Mouse (Mus musculus) lung, embryonic 14.5 days (tissue): Measurements from ENCODE around the gene Kcnma1. TPM values are rescaled to one million over a fixed set of nuclear protein-coding genes. Genes with fewer than 3 reads are reported as not detected.

Experiments
- ATAC-seq: fragments of 200-750 bp; cut with Nextera tagmentation; 2 replicates; pipeline ENCODE4 v1.8.0; 2017; ENCODE audit warnings: mild to moderate bottlenecking, moderate TSS enrichment, moderate library complexity; ENCODE audit not compliant: insufficient read depth
- DNase-seq: peaks from one replicate; pipeline ENCODE4 v3.0.0-alpha.2; 2015
- H3K27ac ChIP-seq: fragments of 300-500 bp; sonication (generic); 2 replicates; pipeline ENCODE4 v1.5.1; 2014; ENCODE audit warnings: low read depth, mild to moderate bottlenecking, moderate library complexity
- H3K27me3 ChIP-seq: fragments of 300-500 bp; sonication (generic); 2 replicates; pipeline ENCODE4 v1.6.1; 2014; ENCODE audit warnings: low read length, control low read depth; ENCODE audit not compliant: insufficient read depth
- H3K36me3 ChIP-seq: fragments of 300-500 bp; sonication (generic); 2 replicates; pipeline ENCODE4 v1.6.1; 2014; ENCODE audit warnings: control low read depth; ENCODE audit not compliant: insufficient read depth
- H3K4me1 ChIP-seq: fragments of 300-500 bp; sonication (generic); 2 replicates; pipeline ENCODE4 v1.6.1; 2014; ENCODE audit warnings: antibody characterized with exemption, control low read depth; ENCODE audit not compliant: insufficient read depth
- H3K4me2 ChIP-seq: fragments of 300-500 bp; sonication (generic); 2 replicates; pipeline ENCODE4 v1.6.1; 2014; ENCODE audit warnings: mild to moderate bottlenecking
- H3K4me3 ChIP-seq: fragments of 300-500 bp; sonication (generic); 2 replicates; pipeline ENCODE4 v1.5.1; 2014; ENCODE audit warnings: low read depth, low read length
- H3K9ac ChIP-seq: fragments of 300-500 bp; sonication (generic); 2 replicates; pipeline ENCODE4 v1.6.1; 2014
- H3K9me3 ChIP-seq: fragments of 300-500 bp; sonication (generic); 2 replicates; pipeline ENCODE4 v1.6.1; 2016; ENCODE audit warnings: low read depth, low read length, control low read depth
- CTCF ChIP-seq: IDR thresholded peaks from 2 replicates; pipeline ENCODE4 v1.5.1; 2016; ENCODE audit warnings: antibody characterized with exemption, low read depth
- WGBS: fragments of 180-500 bp; shearing (Covaris S2); extraction: QIAGEN DNeasy Blood & Tissue Kit; methylation state at CpG from one replicate; pipeline ENCODE4 v1.1.7; 2014; 5-methylcytosine and 5-hydroxymethylcytosine counted together
- polyA plus RNA-seq: library from polyadenylated mRNA; unstranded; fragments of >200 nt; fragmentation: Nextera tagmentation; extraction: Ambion mirVana; gene quantifications from 2 replicates; pipeline ENCODE4 v1.2.1, GENCODE M21; 2014

Gene Kcnma1
- polyA plus RNA-seq, 1 experiment from 2014 or later: 1.5 TPM

GRCm38 (mm10) chr14:23418955-23419354, 595.3 kb downstream of the Kcnma1 start:
- Histone ChIP-seq H3K27me3 (no peaks in the 10 kb centered on the region), H3K4me3 (no peak overlapping the region), H3K9me3 (no peaks in the 10 kb centered on the region), H3K4me1 (no peaks in the 10 kb centered on the region), H3K4me2 (no peak overlapping the region), H3K36me3 (no peaks in the 10 kb centered on the region), H3K9ac (no peak overlapping the region), H3K27ac (no peak overlapping the region)
- ATAC-seq (no peak), DNase-seq (no peak)
- WGBS: 80% methylated on average over 3 of the region's 3 CpGs
- TF ChIP-seq CTCF: no peak

- ATAC-seq (no peak), DNase-seq (no peak)
- H3K4me1 ChIP-seq: no peaks in the 10 kb centered on the region
- TF ChIP-seq CTCF: no peak
- no peak overlapping the region for H3K4me3 ChIP-seq
- no peak overlapping the region for H3K9ac ChIP-seq
- H3K36me3 ChIP-seq: no peaks in the 10 kb centered on the region
- H3K4me2 ChIP-seq: no peak overlapping the region
- H3K27me3 ChIP-seq: no peaks in the 10 kb centered on the region
- H3K27ac ChIP-seq: no peak overlapping the region
- H3K9me3 ChIP-seq: no peaks in the 10 kb centered on the region
- WGBS: 71% methylated on average over 2 of the region's 2 CpGs
Observed at GRCm38 (mm10) chr14:23407051-23407450, 607.2 kb downstream of the Kcnma1 start.

GRCm38 (mm10) chr14:23400777-23401469, 613.4 kb downstream of the Kcnma1 start:
- ATAC-seq: peak; percentile 91
- H3K4me3 ChIP-seq: no peak overlapping the region
- peak; percentile 94 for DNase-seq
- peak overlapping the region; percentile 44; the same call in 1 of the 2 replicates for H3K27ac ChIP-seq
- H3K36me3 ChIP-seq: no peaks in the 10 kb centered on the region
- no peaks in the 10 kb centered on the region for H3K9me3 ChIP-seq
- peak; percentile 77 for TF ChIP-seq CTCF
- H3K4me2 ChIP-seq: no peak overlapping the region
- H3K27me3 ChIP-seq: no peaks in the 10 kb centered on the region
- 0 out of 2 replicates have a peak, but pooled peaks cover 3% of the 10 kb centered on the region for H3K4me1 ChIP-seq
- 8% methylated on average over 6 of the region's 6 CpGs for WGBS
- no peak overlapping the region for H3K9ac ChIP-seq

GRCm38 (mm10) chr14:23397642-23398041, 616.6 kb downstream of the Kcnma1 start:
- H3K27ac ChIP-seq: no peak overlapping the region
- DNase-seq: no peak
- 88% methylated on average over 1 of the region's 1 CpGs for whole genome bisulfite sequencing
- H3K4me1 ChIP-seq: 0 out of 2 replicates have a peak, but pooled peaks cover 3% of the 10 kb centered on the region
- H3K9ac ChIP-seq: no peak overlapping the region
- no peak for TF ChIP-seq CTCF
- H3K27me3 ChIP-seq: no peaks in the 10 kb centered on the region
- no peak overlapping the region for H3K4me2 ChIP-seq
- no peak overlapping the region for H3K4me3 ChIP-seq
- no peaks in the 10 kb centered on the region for H3K36me3 ChIP-seq
- no peaks in the 10 kb centered on the region for H3K9me3 ChIP-seq
- no peak for ATAC-seq

GRCm38 (mm10) chr14:23391566-23391965, 622.7 kb downstream of the Kcnma1 start:
- H3K36me3 ChIP-seq: no peaks in the 10 kb centered on the region
- 58% methylated on average over 3 of the region's 3 CpGs for WGBS
- no peaks in the 10 kb centered on the region for H3K9me3 ChIP-seq
- DNase-seq: no peak
- H3K9ac ChIP-seq: no peak overlapping the region
- H3K27ac ChIP-seq: no peak overlapping the region
- no peak overlapping the region for H3K4me3 ChIP-seq
- peaks cover 12% of the 10 kb centered on the region for H3K4me1 ChIP-seq
- no peak overlapping the region for H3K4me2 ChIP-seq
- H3K27me3 ChIP-seq: no peaks in the 10 kb centered on the region
- ATAC-seq: no peak
- TF ChIP-seq CTCF: no peak

GRCm38 (mm10) chr14:23390768-23391167, 623.5 kb downstream of the Kcnma1 start:
- no peak for DNase-seq
- Histone ChIP-seq H3K36me3 (no peaks in the 10 kb centered on the region), H3K27ac (no peak overlapping the region), H3K4me3 (no peak overlapping the region), H3K4me1 (peaks cover 15% of the 10 kb centered on the region), H3K4me2 (no peak overlapping the region), H3K9me3 (no peaks in the 10 kb centered on the region), H3K9ac (no peak overlapping the region), H3K27me3 (no peaks in the 10 kb centered on the region)
- ATAC-seq: no peak
- WGBS: 59% methylated on average over 5 of the region's 5 CpGs
- no peak for TF ChIP-seq CTCF

- H3K4me3 ChIP-seq: no peak overlapping the region
- 31% methylated on average over 4 of the region's 4 CpGs for WGBS
- peaks cover 16% of the 10 kb centered on the region for H3K4me1 ChIP-seq
- H3K9me3 ChIP-seq: no peaks in the 10 kb centered on the region
- H3K27me3 ChIP-seq: no peaks in the 10 kb centered on the region
- no peak overlapping the region for H3K27ac ChIP-seq
- ATAC-seq (no peak), DNase-seq (no peak)
- H3K36me3 ChIP-seq: no peaks in the 10 kb centered on the region
- no peak overlapping the region for H3K4me2 ChIP-seq
- H3K9ac ChIP-seq: no peak overlapping the region
- no peak for TF ChIP-seq CTCF
Observed at GRCm38 (mm10) chr14:23390161-23390560, 624.1 kb downstream of the Kcnma1 start.

GRCm38 (mm10) chr14:23386786-23387185, 627.5 kb downstream of the Kcnma1 start:
- no peaks in the 10 kb centered on the region for H3K36me3 ChIP-seq
- no peak for DNase-seq
- no peak overlapping the region for H3K4me2 ChIP-seq
- no peaks in the 10 kb centered on the region for H3K9me3 ChIP-seq
- peaks cover 16% of the 10 kb centered on the region for H3K4me1 ChIP-seq
- no peaks in the 10 kb centered on the region for H3K27me3 ChIP-seq
- no peak overlapping the region for H3K27ac ChIP-seq
- ATAC-seq: no peak
- no peak for TF ChIP-seq CTCF
- 86% methylated on average over 3 of the region's 3 CpGs for WGBS
- no peak overlapping the region for H3K9ac ChIP-seq
- H3K4me3 ChIP-seq: no peak overlapping the region
